Mouse (Mus musculus): ENCODE measurements at regions not wholly inside any gene's neighbourhood (a gene's known extent, or its start where the extent isn't known, plus 50 kb on each side); places are given as distances from the start of the nearest gene placed in this dataset.
"Not testable (repeated sequence)": the region's sequence is repeated elsewhere in the genome, so short reads cannot be mapped to it uniquely, and the experiment has no call there.

- no peak for DNase-seq (ENCODE audit: low spot score)
These were observed 102.7 kb downstream of the Ptpn20 start for GRCm38 (mm10) chr14:33691690-33692089.

DNA sequence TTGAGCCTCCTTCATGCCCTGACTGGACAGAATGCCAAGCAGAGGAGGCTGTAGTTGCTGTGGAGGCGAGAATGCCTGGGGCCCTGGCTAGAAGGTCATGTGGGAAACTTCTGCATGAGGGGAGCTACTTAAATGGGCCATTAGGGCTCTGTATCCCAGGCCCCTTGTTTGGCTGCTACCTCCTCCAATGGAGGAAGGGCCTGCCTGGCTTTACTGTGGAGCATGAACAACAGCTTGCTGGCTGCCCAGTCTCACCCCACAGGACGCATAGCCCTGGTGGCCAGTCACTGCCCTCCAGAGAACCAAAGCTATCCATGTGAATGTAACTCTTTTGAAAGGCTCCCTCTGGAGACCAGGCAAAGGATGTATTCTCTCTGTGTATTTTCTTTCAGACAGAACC is 105.2 kb downstream of the Ptpn20 start:
- no peak for DNase-seq (ENCODE audit: low spot score)

- DNase-seq (ENCODE audit: low spot score) = peak; percentile 82
These were observed 106.5 kb downstream of the Ptpn20 start for GRCm38 (mm10) chr14:33695362-33695982.

GRCm38 (mm10) chr14:33696817-33697216 is 107.8 kb downstream of the Ptpn20 start:
- no peak for DNase-seq (ENCODE audit: low spot score)

DNA sequence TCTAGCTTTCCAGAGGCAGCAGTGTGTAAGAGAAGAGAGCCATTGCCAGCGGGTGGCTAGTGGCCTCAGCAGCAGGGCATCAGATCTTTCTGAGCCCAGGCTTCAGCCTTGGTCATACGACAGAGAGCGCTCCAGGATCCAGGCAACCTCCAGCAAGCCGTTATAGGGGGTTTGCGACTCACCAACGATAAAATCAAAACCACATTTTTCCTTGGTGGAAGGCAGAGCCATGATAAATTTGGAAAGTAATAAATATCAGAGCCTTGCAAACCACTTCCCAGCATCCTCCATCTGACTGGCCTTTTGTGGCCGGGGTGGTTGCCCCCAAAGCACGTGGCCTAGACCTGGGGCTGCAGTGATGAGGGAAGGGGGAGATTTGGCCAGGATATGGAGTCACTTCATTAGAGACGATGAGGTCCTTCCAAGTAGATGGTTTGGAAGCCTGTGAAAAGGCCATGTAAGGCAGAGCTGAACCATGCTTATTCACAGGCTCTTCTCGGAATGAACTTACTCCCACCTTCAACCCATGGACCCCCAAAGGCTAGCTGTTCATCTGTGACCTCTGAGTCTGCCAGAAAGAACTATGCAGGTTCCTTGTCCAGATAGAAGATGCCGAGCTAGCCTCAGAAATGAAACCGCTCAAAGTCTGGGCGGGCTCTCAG is 110.9 kb downstream of the Ptpn20 start:
- no peak for DNase-seq (ENCODE audit: low spot score)

DNA sequence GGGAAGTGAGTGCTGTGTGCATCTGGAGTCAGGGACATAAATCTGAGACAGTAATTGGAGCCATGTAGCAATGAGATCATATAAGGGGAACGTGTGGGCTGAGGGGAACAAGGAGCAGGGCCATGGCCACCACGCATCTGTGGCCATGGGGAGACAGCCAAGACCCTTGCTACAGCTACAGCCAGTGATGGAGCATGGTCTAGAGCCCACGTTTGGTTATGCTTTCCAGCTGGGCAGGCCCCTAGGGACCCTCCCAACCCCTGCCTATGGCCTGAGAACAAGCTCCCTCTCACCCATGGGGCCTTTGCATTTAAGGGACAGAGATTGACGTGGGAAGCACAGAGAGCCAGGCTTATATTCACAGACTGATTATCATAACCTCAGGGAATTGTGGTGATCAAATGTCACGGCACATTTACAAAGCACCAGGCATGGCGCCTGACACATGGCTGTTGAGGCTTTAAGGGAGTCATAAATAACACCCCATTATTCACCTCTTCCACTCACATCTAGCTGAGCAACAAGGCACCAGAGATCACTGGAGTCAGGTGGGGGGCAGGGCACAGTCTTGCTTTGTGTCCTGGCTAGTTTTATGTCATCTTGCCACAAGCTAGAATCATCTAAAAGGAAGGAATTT is 118.8 kb downstream of the Ptpn20 start:
- DNase-seq (ENCODE audit: low spot score) = peak; percentile 44

- no peak for DNase-seq (ENCODE audit: low spot score)
These were observed 119.3 kb downstream of the Ptpn20 start for GRCm38 (mm10) chr14:33708298-33708665.

- no peak for DNase-seq (ENCODE audit: low spot score)
These were observed 123.5 kb downstream of the Ptpn20 start for GRCm38 (mm10) chr14:33712458-33712857.

GRCm38 (mm10) chr14:33719651-33720050 is 130.6 kb downstream of the Ptpn20 start:
- no peak for DNase-seq (ENCODE audit: low spot score)

- DNase-seq (ENCODE audit: low spot score) = not testable (repeated sequence)
These were observed 133.6 kb downstream of the Ptpn20 start for GRCm38 (mm10) chr14:33722379-33723145.

DNA sequence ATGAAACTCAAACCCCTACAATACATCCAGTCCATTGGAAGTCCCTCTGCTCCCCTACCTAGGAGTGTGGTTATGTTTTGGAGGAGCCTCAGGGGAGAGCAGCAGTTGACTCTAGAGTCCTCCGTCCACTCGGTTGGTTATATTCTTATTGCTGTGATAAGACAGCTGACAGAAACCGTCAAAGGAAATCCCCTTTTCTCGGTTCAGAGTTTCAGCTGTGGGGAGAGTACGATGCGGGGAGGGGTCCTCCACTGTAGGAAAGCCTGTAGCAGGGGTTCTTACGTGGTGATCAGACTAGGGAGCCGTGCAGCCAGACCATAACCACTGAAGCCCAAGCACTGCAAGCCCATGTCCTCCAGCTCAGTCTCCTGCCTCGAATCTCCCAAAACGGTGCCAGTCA is 137.5 kb downstream of the Ptpn20 start:
- no peak for DNase-seq (ENCODE audit: low spot score)

DNA sequence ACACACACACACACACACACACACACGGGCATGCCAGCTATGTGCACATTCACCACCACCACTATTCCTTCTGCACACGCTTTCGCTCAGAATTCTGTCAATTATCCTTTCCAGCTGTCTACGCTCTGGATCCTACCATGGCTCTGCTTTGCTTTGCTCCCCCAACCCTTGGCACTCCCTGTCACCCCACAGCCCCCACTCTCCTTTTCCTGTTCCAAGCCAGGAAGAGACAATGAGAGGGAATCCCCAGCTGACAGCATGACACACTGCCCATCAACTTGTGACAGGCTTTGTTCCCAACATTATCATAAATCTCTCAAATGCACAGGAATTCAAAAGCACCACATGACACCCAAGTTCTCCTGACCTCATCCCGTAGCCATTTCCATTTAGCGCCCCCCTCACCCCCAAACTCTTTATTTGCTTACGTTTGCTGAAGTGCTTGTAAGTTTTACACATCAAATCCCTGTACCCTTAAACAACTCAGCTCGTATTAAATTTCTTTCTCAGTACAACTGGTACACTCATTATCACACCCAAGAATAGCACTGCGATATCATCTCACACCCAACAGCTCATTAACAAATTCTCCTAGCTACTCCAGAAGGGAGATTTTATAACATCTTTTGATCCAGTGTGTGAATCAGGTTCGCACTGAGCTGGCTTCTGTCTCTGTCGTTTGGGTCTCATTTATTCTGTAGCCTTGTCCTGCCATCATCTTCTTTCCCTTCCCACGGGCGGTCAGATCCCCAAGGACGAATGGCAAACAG is 140.3 kb downstream of the Ptpn20 start:
- no peak for DNase-seq (ENCODE audit: low spot score)

DNA sequence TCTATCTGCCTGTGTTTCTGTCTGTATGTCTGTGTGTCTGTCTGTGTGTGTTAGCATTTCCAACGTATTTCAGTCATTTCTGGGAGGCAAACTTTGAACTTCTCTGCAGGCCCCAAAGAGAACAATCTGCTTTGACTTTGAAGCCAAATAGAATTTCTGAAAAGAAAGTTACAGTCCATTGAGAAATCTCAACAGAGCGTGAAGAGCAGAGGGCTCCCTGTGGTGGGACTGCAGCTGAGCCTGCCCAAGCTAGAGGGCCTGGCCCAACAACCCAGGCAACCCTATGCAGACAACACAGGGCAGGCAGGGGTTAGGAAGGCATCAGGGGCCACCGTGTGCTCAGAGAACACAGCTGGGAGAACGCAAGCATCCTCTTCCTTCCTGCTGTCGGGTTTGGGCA is 143.7 kb downstream of the Ptpn20 start:
- DNase-seq (ENCODE audit: low spot score) = peak; percentile 39

- no peak for DNase-seq (ENCODE audit: low spot score)
These were observed 145.5 kb downstream of the Ptpn20 start for GRCm38 (mm10) chr14:33734446-33735043.

GRCm38 (mm10) chr14:33735653-33736052 is 146.6 kb downstream of the Ptpn20 start:
- DNase-seq (ENCODE audit: low spot score) = no peak

GRCm38 (mm10) chr14:33746181-33746580 is 157.2 kb downstream of the Ptpn20 start:
- DNase-seq (ENCODE audit: low spot score) = no peak

DNA sequence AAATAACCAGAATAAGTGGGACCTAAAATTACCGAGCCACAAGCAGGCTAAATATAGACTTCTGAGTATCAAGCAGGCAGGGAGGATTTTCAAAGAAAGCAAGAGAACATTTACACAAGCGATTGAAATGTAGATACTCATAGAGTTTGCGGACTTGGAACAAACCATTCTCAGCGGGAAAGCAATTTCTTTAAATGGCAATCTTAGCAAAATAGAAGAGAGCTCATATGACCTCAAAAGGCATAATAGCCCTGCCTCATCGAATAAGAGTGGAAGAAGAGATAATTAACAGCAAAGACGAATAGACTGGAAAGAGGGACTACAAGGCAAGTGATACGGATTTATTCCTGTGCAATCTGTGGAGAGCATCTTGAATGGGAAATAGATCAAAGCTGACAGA is 163.7 kb upstream of the Gdf10 start:
- no peak for DNase-seq (ENCODE audit: low spot score)

GRCm38 (mm10) chr14:33763641-33764046 is 159.7 kb upstream of the Gdf10 start:
- peak; percentile 31 for DNase-seq (ENCODE audit: low spot score)

GRCm38 (mm10) chr14:33765767-33766166 is 157.6 kb upstream of the Gdf10 start:
- DNase-seq (ENCODE audit: low spot score) = no peak

- DNase-seq (ENCODE audit: low spot score) = no peak
These were observed 151.0 kb upstream of the Gdf10 start for GRCm38 (mm10) chr14:33772374-33772773.

- no peak for DNase-seq (ENCODE audit: low spot score)
These were observed 133.8 kb upstream of the Gdf10 start for GRCm38 (mm10) chr14:33789556-33789955.

DNA sequence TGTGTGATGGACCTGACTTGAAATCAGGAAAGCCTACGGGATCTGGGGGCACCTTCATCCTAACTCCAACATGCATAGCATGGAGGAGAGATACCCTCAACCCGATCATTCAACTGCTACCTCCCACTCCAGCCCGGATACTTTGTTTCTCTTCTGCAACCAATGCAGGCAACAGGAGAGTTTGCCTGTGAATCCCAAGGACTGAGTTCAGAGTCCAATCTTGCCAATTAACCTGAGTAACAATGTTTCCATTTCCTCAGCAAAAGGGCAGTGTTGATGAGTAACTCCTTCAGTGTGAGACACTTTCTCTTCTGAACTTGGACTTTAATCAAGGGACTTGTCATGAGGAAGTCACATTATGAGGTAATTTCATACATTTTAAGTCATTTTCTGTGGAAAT is 129.1 kb upstream of the Gdf10 start:
- no peak for DNase-seq (ENCODE audit: low spot score)
